Mouse (Mus musculus): ENCODE measurements around the gene Gja5.
"Not testable (repeated sequence)": the region's sequence is repeated elsewhere in the genome, so short reads cannot be mapped to it uniquely, and the experiment has no call there.

Gene Gja5

GRCm38 (mm10) chr3:97100784-97101641 lies 196.5 kb downstream of the Gja5 start:
- DNase-seq (ENCODE audit: low spot score): peak; percentile 15

- DNase-seq (ENCODE audit: low spot score): not testable (repeated sequence)
Measured at GRCm38 (mm10) chr3:97103946-97104345, 199.5 kb downstream of the Gja5 start.

GRCm38 (mm10) chr3:97104696-97105430 lies 200.4 kb downstream of the Gja5 start:
- no peak for DNase-seq (ENCODE audit: low spot score)

GRCm38 (mm10) chr3:97117511-97117910 lies 213.0 kb downstream of the Gja5 start:
- no peak for DNase-seq (ENCODE audit: low spot score)

GRCm38 (mm10) chr3:97118313-97118712 lies 213.8 kb downstream of the Gja5 start:
- no peak for DNase-seq (ENCODE audit: low spot score)

- peak; percentile 12 for DNase-seq (ENCODE audit: low spot score)
Measured at GRCm38 (mm10) chr3:97124193-97124592, 219.7 kb downstream of the Gja5 start.
